Mouse (Mus musculus) limb, embryonic 13.5 days (tissue): ENCODE measurements around the gene Camta1. TPM values are rescaled to one million over a fixed set of nuclear protein-coding genes. Genes with fewer than 3 reads are reported as not detected.

Experiments used
- ATAC-seq: fragments of 200-750 bp; cut with Nextera tagmentation; 2 replicates; pipeline ENCODE4 v1.8.0; 2017; ENCODE audit warnings: low read depth, moderate number of reproducible peaks, moderate TSS enrichment; ENCODE audit not compliant: low FRiP score
- H3K27ac ChIP-seq: fragments of 300-500 bp; sonication (generic); 2 replicates; pipeline ENCODE4 v1.5.1; 2015; ENCODE audit warnings: inconsistent platforms, mild to moderate bottlenecking, moderate library complexity
- H3K27me3 ChIP-seq: fragments of 300-500 bp; sonication (generic); 2 replicates; pipeline ENCODE4 v1.6.1; 2015; ENCODE audit warnings: mild to moderate bottlenecking, inconsistent platforms
- H3K36me3 ChIP-seq: fragments of 300-500 bp; sonication (generic); 2 replicates; pipeline ENCODE4 v1.6.1; 2015; ENCODE audit warnings: inconsistent platforms, mild to moderate bottlenecking, moderate library complexity
- H3K4me1 ChIP-seq: fragments of 300-500 bp; sonication (generic); 2 replicates; pipeline ENCODE4 v1.6.1; 2015; ENCODE audit warnings: inconsistent platforms
- H3K4me2 ChIP-seq: fragments of 300-500 bp; sonication (generic); replicated peaks from 2 replicates; pipeline ENCODE4 v1.6.1; 2015; ENCODE audit warnings: inconsistent platforms, mild to moderate bottlenecking, moderate library complexity
- H3K4me3 ChIP-seq: fragments of 300-500 bp; sonication (generic); 2 replicates; pipeline ENCODE4 v1.5.1; 2015; ENCODE audit warnings: moderate library complexity, mild to moderate bottlenecking, inconsistent platforms
- H3K9ac ChIP-seq: fragments of 300-500 bp; sonication (generic); 2 replicates; pipeline ENCODE4 v1.6.1; 2015; ENCODE audit warnings: mild to moderate bottlenecking, inconsistent platforms
- H3K9me3 ChIP-seq: fragments of 300-500 bp; sonication (generic); 2 replicates; pipeline ENCODE4 v1.6.1; 2016; ENCODE audit warnings: inconsistent platforms
- WGBS: fragments of 180-500 bp; shearing (Covaris S2); methylation state at CpG from one replicate; pipeline ENCODE4 v1.1.7; 2015; 5-methylcytosine and 5-hydroxymethylcytosine counted together
- polyA plus RNA-seq: library from polyadenylated mRNA; unstranded; fragments of >200 nt; fragmentation: Nextera tagmentation; extraction: Ambion mirVana; gene quantifications from 2 replicates; pipeline ENCODE4 v1.2.1, GENCODE M21; 2015

The Camta1 gene
- polyA plus RNA-seq, 1 experiment from 2014 or later: 93.5 TPM

DNA sequence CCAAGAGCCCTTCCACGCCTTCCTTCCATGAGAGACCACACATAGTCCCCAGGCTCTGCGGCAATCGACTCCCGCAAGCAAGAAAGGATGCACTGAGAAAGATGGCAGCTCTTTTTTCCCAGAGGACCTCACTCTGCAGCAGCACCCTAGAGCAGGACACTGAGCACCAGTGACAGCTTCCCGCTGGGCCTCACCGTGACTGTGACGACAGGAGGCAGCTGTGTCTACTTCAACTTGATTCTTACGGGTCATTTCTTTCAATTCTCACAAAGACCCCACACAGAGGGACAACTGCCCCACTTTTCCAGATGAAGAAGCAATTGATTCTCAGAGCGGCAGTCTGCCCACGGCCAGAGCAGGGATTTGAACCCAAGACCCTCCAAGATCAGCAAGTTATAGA lies 516.9 kb downstream of the Camta1 start:
- no peaks in the 10 kb centered on the region for H3K9me3 ChIP-seq
- no peaks in the 10 kb centered on the region for H3K27me3 ChIP-seq
- no peak overlapping the region for H3K27ac ChIP-seq
- ATAC-seq: no peak
- no peak overlapping the region for H3K9ac ChIP-seq
- no peak overlapping the region for H3K4me3 ChIP-seq
- WGBS: 79% methylated on average over 10 of the region's 10 CpGs
- no peaks in the 10 kb centered on the region for H3K36me3 ChIP-seq
- no peak overlapping the region for H3K4me2 ChIP-seq
- H3K4me1 ChIP-seq: 0 out of 2 replicates have a peak, but pooled peaks cover 9% of the 10 kb centered on the region

DNA sequence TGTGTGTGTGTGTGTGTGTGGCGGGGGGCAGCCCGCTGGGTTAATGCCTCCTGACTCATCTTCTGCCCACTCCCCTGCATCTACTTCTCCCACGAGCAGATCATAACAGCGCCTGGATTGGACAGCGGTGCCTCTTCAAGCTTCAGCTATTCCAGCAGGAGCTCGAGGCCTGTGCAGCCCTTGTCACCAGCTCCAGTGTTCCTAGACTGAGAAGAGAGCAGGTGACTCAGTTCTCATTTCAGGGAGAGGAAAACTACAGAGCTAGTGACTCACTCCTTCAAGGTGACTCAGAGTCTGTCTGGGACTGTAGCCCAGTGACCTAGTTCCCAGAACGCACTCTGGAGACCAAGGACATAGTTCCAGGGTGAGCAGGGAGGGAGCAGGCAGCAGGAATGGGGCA lies 522.3 kb downstream of the Camta1 start:
- no peak for ATAC-seq
- Histone ChIP-seq H3K27me3 (peaks cover 18% of the 10 kb centered on the region; the same call in 1 of the 2 replicates), H3K27ac (no peak overlapping the region), H3K4me1 (peaks cover 3% of the 10 kb centered on the region), H3K9me3 (no peaks in the 10 kb centered on the region), H3K4me2 (no peak overlapping the region), H3K9ac (no peak overlapping the region), H3K4me3 (no peak overlapping the region), H3K36me3 (no peaks in the 10 kb centered on the region)
- WGBS: 84% methylated on average over 7 of the region's 7 CpGs

DNA sequence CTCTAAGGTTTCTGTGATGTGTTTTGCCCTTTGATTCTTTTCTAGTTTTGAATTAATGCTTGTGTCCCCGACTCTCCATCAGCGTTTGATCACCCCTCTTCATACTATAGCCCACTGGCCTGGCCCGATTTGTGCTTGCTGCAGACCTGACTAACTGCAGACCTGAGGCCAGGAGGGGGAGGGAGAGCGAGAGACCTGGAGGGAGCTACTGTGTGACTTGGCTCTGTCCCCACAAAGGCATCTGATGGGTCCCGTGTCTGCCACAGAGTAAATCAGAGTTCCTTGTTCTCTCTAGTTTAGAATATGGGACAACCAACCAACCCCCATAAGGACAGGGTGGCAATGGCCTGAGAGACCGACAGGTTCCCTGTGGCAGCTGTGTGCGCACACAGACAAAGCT lies 522.7 kb downstream of the Camta1 start:
- Histone ChIP-seq H3K9me3 (no peaks in the 10 kb centered on the region), H3K36me3 (no peaks in the 10 kb centered on the region), H3K4me2 (no peak overlapping the region), H3K4me1 (peaks cover 3% of the 10 kb centered on the region), H3K4me3 (no peak overlapping the region), H3K9ac (no peak overlapping the region), H3K27me3 (peaks cover 18% of the 10 kb centered on the region; the same call in 1 of the 2 replicates), H3K27ac (no peak overlapping the region)
- no peak for ATAC-seq
- WGBS: 84% methylated on average over 7 of the region's 7 CpGs

DNA sequence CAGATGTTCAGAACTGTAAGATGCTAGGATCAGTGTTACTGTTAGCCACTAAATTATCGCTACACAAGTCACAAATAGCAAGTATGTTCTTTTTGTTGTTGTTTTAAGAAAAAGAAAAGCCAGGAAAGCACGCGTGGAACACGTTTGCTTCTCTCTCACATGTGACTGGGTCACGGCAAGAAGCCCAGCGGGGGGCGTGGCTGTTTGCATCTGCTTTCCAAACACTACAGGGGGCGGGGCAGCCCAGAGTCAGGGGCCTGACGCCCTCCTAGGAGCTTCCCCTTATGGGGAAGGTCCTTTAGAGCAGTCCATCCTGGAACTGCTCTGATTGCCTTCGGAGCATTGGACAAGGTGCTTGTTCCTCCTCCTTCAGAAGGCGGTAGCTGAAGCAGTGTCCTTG lies 524.1 kb downstream of the Camta1 start:
- Histone ChIP-seq H3K4me3 (no peak overlapping the region), H3K9me3 (no peaks in the 10 kb centered on the region), H3K27me3 (peaks cover 18% of the 10 kb centered on the region; the same call in 1 of the 2 replicates), H3K9ac (no peak overlapping the region), H3K4me2 (no peak overlapping the region), H3K36me3 (no peaks in the 10 kb centered on the region), H3K4me1 (peaks cover 3% of the 10 kb centered on the region), H3K27ac (no peak overlapping the region)
- ATAC-seq: no peak
- WGBS: 22% methylated on average over 11 of the region's 11 CpGs

DNA sequence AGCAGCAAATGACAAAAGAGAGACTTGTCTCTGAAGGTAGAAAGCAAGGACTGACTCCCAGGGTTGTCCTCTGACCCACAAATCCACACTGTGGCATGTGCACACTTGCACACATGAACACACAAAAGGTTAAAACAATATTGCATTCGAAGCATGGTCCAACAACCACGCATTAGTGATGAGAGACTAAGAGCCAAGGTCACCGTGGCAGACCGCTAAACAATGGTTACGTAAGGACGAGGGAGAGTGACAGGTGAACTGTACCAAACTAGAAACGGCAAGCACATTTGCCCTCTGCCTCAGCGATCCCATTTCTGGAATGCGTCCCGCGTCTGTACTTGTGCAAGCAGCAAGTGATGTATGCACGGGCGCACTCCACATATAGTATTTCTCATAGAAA lies 525.3 kb downstream of the Camta1 start:
- 85% methylated on average over 13 of the region's 13 CpGs for WGBS
- Histone ChIP-seq H3K27me3 (peaks cover 18% of the 10 kb centered on the region; the same call in 1 of the 2 replicates), H3K4me1 (peaks cover 3% of the 10 kb centered on the region), H3K36me3 (no peaks in the 10 kb centered on the region), H3K9ac (no peak overlapping the region), H3K27ac (no peak overlapping the region), H3K9me3 (no peaks in the 10 kb centered on the region), H3K4me3 (no peak overlapping the region), H3K4me2 (no peak overlapping the region)
- ATAC-seq: no peak

DNA sequence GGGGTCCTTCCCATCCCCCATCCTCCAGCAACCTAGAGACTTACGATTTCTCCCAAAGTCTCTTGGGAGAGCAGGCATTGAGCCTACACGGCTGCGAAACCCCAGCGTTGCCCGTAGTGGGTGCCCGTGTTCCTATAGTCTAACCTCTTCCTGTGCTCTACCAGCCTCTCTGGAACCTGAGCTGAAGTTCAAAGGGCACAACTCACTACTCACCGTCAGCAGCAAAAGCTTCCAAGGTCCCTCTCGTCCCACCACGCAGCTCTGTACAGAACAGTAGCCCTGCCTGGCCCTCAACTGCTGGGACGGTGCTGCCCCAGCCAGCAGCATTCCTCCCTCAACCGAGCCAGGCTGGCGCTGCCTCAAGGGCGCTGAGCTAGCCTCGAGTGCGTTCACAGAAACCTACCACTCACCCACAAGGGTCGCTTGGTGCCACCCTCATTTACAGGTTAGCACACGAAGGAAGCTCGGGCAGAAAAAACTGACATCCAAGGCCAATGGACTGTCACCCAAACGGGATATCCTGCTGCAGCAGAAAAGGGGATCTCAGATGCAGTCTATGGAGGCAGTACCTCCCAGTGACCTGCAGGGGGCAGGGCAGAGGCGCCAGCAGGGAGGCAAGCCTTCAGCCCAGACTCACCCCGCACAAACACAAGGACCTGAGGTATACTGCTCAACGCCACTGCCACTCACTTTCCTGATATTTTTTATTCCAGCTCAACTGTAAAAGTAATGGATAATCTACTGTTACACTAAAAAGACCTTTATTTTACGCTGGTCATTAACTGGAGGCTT lies 526.5 kb downstream of the Camta1 start:
- Histone ChIP-seq H3K9me3 (no peaks in the 10 kb centered on the region), H3K4me1 (peaks cover 3% of the 10 kb centered on the region), H3K36me3 (no peaks in the 10 kb centered on the region), H3K27ac (no peak overlapping the region), H3K4me3 (no peak overlapping the region), H3K9ac (no peak overlapping the region), H3K27me3 (peaks cover 18% of the 10 kb centered on the region; the same call in 1 of the 2 replicates), H3K4me2 (no peak overlapping the region)
- 44% methylated on average over 23 of the region's 23 CpGs for WGBS
- ATAC-seq: no peak

DNA sequence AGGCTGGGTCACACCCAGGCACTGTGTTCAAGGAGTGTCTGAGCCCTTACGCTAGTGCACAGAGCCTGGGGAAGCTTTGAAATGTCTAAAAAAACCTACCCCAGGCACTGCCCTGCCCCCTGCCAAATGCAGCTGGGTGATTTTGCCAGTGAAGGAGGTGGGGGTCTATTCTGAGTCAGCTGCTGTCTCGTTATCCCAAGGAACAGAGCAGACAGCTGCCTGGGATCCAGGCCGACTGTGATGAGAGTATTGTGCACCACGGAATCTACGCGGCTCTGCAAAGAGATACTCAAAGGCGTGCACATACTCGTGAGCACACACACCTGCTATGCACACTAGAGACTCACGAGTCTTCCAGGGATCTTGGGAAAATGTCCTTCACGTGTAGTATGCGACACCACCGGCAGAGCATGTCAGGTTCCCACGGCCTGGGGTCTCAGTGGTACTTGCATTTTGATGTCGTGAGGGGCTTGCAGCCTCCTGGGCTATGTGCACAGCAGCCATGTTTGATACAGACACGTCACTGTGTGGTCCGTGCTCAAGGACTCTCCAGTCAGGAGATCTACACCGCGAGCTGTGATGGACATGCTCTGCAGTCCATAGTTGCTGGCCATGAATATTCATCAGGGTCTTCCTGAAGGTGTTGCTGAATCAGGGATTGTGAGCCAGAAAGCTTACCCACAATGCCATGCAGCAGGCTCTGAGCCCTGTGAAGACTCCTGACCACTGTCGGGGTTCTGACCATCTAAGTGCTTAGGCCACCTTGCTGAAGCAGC lies 529.4 kb downstream of the Camta1 start:
- Histone ChIP-seq H3K9me3 (no peaks in the 10 kb centered on the region), H3K27ac (no peak overlapping the region), H3K4me1 (no peaks in the 10 kb centered on the region), H3K4me3 (no peak overlapping the region), H3K36me3 (no peaks in the 10 kb centered on the region), H3K9ac (no peak overlapping the region), H3K4me2 (no peak overlapping the region), H3K27me3 (peaks cover 15% of the 10 kb centered on the region)
- 79% methylated on average over 19 of the region's 19 CpGs for WGBS
- no peak; the same call in 1 of the 2 replicates for ATAC-seq

DNA sequence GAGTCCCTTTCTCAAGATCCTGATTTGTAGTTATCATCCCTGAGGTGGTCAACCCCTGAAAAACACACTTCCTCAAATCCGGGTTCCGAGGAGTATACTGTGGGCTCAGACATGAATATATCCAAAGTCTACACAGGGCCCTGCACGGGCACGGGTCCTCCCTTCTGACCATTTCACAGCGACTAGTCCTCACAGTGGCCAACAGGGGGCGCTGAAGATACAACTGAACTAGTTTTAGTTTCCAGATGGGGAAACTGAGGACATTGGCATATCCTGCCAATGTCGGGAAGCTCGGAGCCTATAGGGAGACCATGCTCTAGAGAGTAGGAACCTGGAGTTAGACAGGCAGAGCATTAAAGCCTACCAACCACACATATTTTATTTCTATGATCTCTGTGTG lies 530.7 kb downstream of the Camta1 start:
- no peaks in the 10 kb centered on the region for H3K9me3 ChIP-seq
- no peak overlapping the region for H3K4me2 ChIP-seq
- peaks cover 4% of the 10 kb centered on the region for H3K27me3 ChIP-seq
- 62% methylated on average over 8 of the region's 8 CpGs for WGBS
- H3K4me1 ChIP-seq: no peaks in the 10 kb centered on the region
- H3K27ac ChIP-seq: no peak overlapping the region
- H3K4me3 ChIP-seq: no peak overlapping the region
- H3K36me3 ChIP-seq: no peaks in the 10 kb centered on the region
- H3K9ac ChIP-seq: no peak overlapping the region
- no peak for ATAC-seq

DNA sequence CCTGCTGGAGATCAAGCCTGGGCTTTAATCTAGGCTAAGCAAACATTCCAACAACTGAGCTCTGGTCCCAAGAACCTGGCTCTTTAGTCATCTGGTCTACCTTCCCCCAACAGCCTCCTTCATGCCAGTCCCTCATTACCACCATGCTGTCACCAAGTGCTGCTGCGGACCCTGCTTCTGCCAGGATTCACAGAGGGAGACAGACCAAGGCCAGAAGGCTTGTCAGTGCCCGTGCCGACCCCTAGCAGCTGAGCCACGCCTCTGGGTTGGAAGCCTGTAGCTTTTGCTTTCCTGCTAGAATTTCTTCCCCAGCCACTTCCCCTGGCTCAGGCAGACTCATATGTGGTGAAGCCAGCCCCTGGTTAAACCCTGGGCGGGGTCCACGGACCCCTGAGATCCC lies 533.6 kb downstream of the Camta1 start:
- no peak overlapping the region for H3K9ac ChIP-seq
- H3K4me2 ChIP-seq: no peak overlapping the region
- no peak for ATAC-seq
- H3K9me3 ChIP-seq: no peaks in the 10 kb centered on the region
- no peak overlapping the region for H3K27ac ChIP-seq
- 63% methylated on average over 6 of the region's 6 CpGs for WGBS
- H3K4me3 ChIP-seq: no peak overlapping the region
- peaks cover 4% of the 10 kb centered on the region for H3K27me3 ChIP-seq
- no peaks in the 10 kb centered on the region for H3K36me3 ChIP-seq
- no peaks in the 10 kb centered on the region for H3K4me1 ChIP-seq

DNA sequence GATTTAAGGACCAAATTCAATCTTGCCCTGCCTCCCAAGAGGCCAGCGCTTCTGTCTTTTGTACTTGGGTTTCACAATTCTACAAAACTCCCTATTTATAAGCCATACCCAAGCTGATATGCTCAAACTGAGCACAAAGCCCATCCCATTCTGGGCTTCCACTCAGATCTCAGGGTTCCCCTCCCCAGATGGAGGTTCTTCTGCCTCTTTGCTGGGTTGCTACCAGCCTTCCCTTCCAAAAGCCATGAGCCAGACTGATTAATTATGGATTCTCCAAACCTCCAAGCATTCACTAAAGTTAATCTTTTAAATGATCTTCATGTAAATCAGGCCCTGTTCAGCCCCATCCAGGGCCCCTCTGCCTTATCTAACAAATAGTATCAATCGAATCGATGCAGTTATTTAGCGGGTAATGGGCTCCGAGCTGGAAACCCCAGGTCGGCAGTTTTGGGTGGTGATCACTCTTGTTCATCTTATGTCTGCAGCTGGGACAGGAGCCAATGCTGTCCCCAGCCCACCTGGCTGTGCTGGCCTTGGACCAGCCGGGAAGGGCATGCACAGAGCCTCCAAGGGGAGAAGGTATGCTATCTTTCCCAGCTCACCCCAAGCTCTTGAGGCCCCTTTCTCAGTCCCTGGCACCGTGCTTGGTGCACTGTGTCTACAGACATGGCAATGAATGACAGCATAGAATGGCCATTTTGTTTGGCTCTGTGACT lies 534.5 kb downstream of the Camta1 start:
- 94% methylated on average over 8 of the region's 8 CpGs for WGBS
- Histone ChIP-seq H3K27me3 (peaks cover 4% of the 10 kb centered on the region), H3K27ac (no peak overlapping the region), H3K36me3 (no peaks in the 10 kb centered on the region), H3K4me2 (no peak overlapping the region), H3K4me3 (no peak overlapping the region), H3K4me1 (no peaks in the 10 kb centered on the region), H3K9me3 (no peaks in the 10 kb centered on the region), H3K9ac (no peak overlapping the region)
- no peak for ATAC-seq

DNA sequence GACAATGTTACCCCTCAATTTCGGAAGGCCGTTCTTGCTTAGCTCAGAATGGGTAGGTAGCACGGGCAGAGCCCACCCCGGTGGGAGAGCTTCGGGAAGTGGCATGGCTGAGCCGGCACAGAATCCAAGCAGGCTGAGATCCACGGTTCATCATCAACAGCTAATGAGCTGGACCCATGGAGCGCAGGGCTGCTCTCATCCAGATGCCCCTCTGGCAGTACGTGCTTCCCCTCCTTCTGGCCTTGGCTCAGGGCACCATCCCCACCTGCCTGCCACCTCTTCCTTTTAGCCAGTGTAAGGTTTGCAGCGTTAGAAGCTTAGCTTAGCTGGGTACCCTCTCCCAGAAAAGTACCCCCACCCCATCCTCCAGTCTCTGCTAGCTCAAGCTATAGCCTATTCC lies 545.2 kb downstream of the Camta1 start:
- no peak overlapping the region for H3K9ac ChIP-seq
- H3K27me3 ChIP-seq: no peaks in the 10 kb centered on the region; the same call in 1 of the 2 replicates
- H3K36me3 ChIP-seq: no peaks in the 10 kb centered on the region
- no peaks in the 10 kb centered on the region for H3K9me3 ChIP-seq
- no peak overlapping the region for H3K27ac ChIP-seq
- no peak overlapping the region for H3K4me3 ChIP-seq
- ATAC-seq: no peak
- no peaks in the 10 kb centered on the region for H3K4me1 ChIP-seq
- no peak overlapping the region for H3K4me2 ChIP-seq
- 88% methylated on average over 10 of the region's 10 CpGs for WGBS

DNA sequence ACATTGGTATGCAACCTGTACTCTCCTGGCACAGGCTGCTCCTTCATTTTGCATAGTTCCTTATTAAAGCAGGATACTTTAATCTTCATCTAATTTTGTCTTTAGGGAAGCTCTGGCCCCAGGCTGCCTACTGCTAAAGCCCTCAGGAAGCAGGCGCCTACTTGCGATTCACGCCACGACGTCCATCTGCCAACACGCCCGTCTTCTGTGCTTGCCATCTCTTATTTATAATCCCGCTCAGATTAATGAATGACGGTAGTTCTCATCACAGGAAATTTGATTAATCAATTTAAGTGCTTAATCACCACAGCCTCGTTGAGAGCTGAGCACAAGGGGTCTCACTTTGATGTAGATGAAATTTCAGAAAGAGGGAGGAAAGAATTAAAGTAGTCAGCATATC lies 546.0 kb downstream of the Camta1 start:
- WGBS: 72% methylated on average over 10 of the region's 10 CpGs
- Histone ChIP-seq H3K27me3 (no peaks in the 10 kb centered on the region; the same call in 1 of the 2 replicates), H3K9ac (no peak overlapping the region), H3K36me3 (no peaks in the 10 kb centered on the region), H3K9me3 (no peaks in the 10 kb centered on the region), H3K4me3 (no peak overlapping the region), H3K27ac (no peak overlapping the region), H3K4me2 (no peak overlapping the region), H3K4me1 (no peaks in the 10 kb centered on the region)
- ATAC-seq: no peak
